Mouse (Mus musculus) heart, postnatal 0 days (tissue): ENCODE data around the gene Wnt2.

Experiments
- CTCF ChIP-seq: IDR thresholded peaks from 2 replicates; pipeline ENCODE4 v1.5.1; 2016; ENCODE audit warnings: antibody characterized with exemption, control low read depth, low read depth
- EP300 ChIP-seq: IDR thresholded peaks from 2 replicates; pipeline ENCODE4 v1.6.1; 2016; ENCODE audit warnings: antibody characterized with exemption, low read depth

DNA sequence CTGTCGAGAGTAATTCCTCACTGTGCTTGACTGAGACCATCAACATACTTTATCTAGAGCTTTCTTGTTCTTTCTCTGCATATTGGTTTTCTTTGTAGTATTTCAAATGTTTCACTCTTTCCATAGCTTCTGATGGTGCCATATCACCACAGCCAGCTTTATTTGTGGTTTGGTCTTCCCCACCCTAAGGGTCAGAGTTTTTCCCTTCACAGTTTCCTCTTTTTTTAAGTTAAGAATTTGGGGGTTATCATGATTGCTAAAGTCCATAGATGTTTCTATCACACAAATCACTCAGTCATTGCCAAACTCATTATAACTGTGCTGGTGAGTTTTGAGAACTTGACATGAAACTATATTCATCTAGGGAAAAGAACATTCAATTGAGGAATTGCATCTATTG, 60.6 kb downstream of the Wnt2 start:
- no peak for TF ChIP-seq CTCF
- TF ChIP-seq EP300 = no peak
